Mouse (Mus musculus): ENCODE measurements at regions not wholly inside any gene's neighbourhood (a gene's known extent, or its start where the extent isn't known, plus 50 kb on each side); places are given as distances from the start of the nearest gene placed in this dataset.
"Not testable (repeated sequence)": the region's sequence is repeated elsewhere in the genome, so short reads cannot be mapped to it uniquely, and the experiment has no call there.

- DNase-seq = no peak
Measured at GRCm38 (mm10) chr4:4333472-4334123, 256.3 kb upstream of the Sdr16c6 start.

GRCm38 (mm10) chr4:4331105-4331504 is 253.8 kb upstream of the Sdr16c6 start:
- DNase-seq = no peak

GRCm38 (mm10) chr4:4315651-4316411 is 238.5 kb upstream of the Sdr16c6 start:
- DNase-seq = no peak

- no peak for DNase-seq
Measured at GRCm38 (mm10) chr4:4311496-4311895, 234.2 kb upstream of the Sdr16c6 start.

GRCm38 (mm10) chr4:4306922-4307321 is 229.6 kb upstream of the Sdr16c6 start:
- DNase-seq = no peak

- DNase-seq = no peak
Measured at GRCm38 (mm10) chr4:4305740-4306249, 228.5 kb upstream of the Sdr16c6 start.

- DNase-seq = no peak
Measured at GRCm38 (mm10) chr4:4304666-4305065, 227.3 kb upstream of the Sdr16c6 start.

- no peak for DNase-seq
Measured at GRCm38 (mm10) chr4:4300189-4300879, 223.0 kb upstream of the Sdr16c6 start.

- DNase-seq = peak; percentile 51
Measured at GRCm38 (mm10) chr4:4299631-4300030, 222.3 kb upstream of the Sdr16c6 start.

GRCm38 (mm10) chr4:4249601-4250000 is 172.3 kb upstream of the Sdr16c6 start:
- DNase-seq = no peak

- no peak for DNase-seq
Measured at GRCm38 (mm10) chr4:4247669-4248068, 170.3 kb upstream of the Sdr16c6 start.

- DNase-seq = not testable (repeated sequence)
Measured at GRCm38 (mm10) chr4:4242306-4242980, 165.1 kb upstream of the Sdr16c6 start.

GRCm38 (mm10) chr4:4226209-4226608 is 148.9 kb upstream of the Sdr16c6 start:
- DNase-seq = no peak

- DNase-seq = no peak
Measured at GRCm38 (mm10) chr4:4219701-4220100, 142.4 kb upstream of the Sdr16c6 start.

GRCm38 (mm10) chr4:4211892-4212291 is 134.6 kb upstream of the Sdr16c6 start:
- no peak for DNase-seq

GRCm38 (mm10) chr4:4205158-4205557 is 127.8 kb upstream of the Sdr16c6 start:
- DNase-seq = no peak

- DNase-seq = no peak
Measured at GRCm38 (mm10) chr4:4199309-4199708, 122.0 kb upstream of the Sdr16c6 start.

GRCm38 (mm10) chr4:4195834-4196233 is 118.5 kb upstream of the Sdr16c6 start:
- no peak for DNase-seq

- DNase-seq = peak; percentile 54
Measured at GRCm38 (mm10) chr4:4195250-4195649, 117.9 kb upstream of the Sdr16c6 start.

Data from embryo, embryonic 11 days (tissue).